Mouse (Mus musculus) hematopoietic stem cell, adult 5-6 weeks (primary cell): ENCODE measurements around the gene Ciita. TPM values are rescaled to one million over a fixed set of nuclear protein-coding genes. Genes with fewer than 3 reads are reported as not detected.

Experiments
- ATAC-seq, 2 experiments: fragments of 125-278 bp in 1 of 2; replicated peaks in 1 of 2; 2 replicates each; pipeline ENCODE4 v1.8.0; 2016 to 2017; ENCODE audit warnings: inconsistent platforms in 2 of 2, mild to moderate bottlenecking in 2 of 2, moderate number of reproducible peaks in 2 of 2, low read depth in 1 of 2, moderate TSS enrichment in 1 of 2; ENCODE audit not compliant: low FRiP score in 2 of 2, poor library complexity in 2 of 2, severe bottlenecking in 2 of 2, insufficient read depth in 1 of 2, low TSS enrichment in 1 of 2
- total RNA-seq: library from RNA; stranded (forward); fragments of 172-1452, 232-1000 nt; gene quantifications from 2 replicates; pipeline ENCODE4 v1.2.3, GENCODE M21; 2017

The Ciita gene
- total RNA-seq, 1 experiment from 2014 or later, result 2.3 TPM

GRCm38 (mm10) chr16:10534567-10534966 lies 54.7 kb downstream of the Ciita start:
- no peak for ATAC-seq

GRCm38 (mm10) chr16:10536323-10536722 lies 56.5 kb downstream of the Ciita start:
- 0 out of 4 replicates have a peak, but pooled peaks of 1 of the 2 experiments have one; percentile 47 for ATAC-seq

GRCm38 (mm10) chr16:10536961-10537360 lies 57.1 kb downstream of the Ciita start:
- no peak for ATAC-seq

- no peak for ATAC-seq
These were observed 61.1 kb downstream of the Ciita start for GRCm38 (mm10) chr16:10540763-10541597.

- 0 out of 4 replicates have a peak, but pooled peaks of 1 of the 2 experiments have one; percentile 3 for ATAC-seq
These were observed 61.7 kb downstream of the Ciita start for GRCm38 (mm10) chr16:10541598-10541930.

GRCm38 (mm10) chr16:10542266-10542665 lies 62.4 kb downstream of the Ciita start:
- no peak for ATAC-seq

- peak; percentile 92 for ATAC-seq
These were observed 63.0 kb downstream of the Ciita start, which contains the start of gene Dexi for GRCm38 (mm10) chr16:10542698-10543365. Dexi (minus strand) TSS chr16:10543054.

GRCm38 (mm10) chr16:10544995-10545622 lies 65.2 kb downstream of the Ciita start, which contains the start of gene Clec16a:
Clec16a (plus strand) TSS chr16:10545339.
- peak; percentile 83 to 85 for ATAC-seq

GRCm38 (mm10) chr16:10546865-10547264 lies 67.0 kb downstream of the Ciita start:
- ATAC-seq, result no peak

GRCm38 (mm10) chr16:10548938-10549337 lies 69.1 kb downstream of the Ciita start:
- no peak for ATAC-seq

GRCm38 (mm10) chr16:10549600-10549999 lies 69.7 kb downstream of the Ciita start:
- no peak for ATAC-seq

- ATAC-seq, result no peak
These were observed 71.7 kb downstream of the Ciita start for GRCm38 (mm10) chr16:10551592-10551991.

GRCm38 (mm10) chr16:10553858-10554257 lies 74.0 kb downstream of the Ciita start:
- peak in 1 of 2 experiments; percentile 57; a peak in 3 of 4 replicates for ATAC-seq

GRCm38 (mm10) chr16:10559991-10560390 lies 80.1 kb downstream of the Ciita start:
- no peak for ATAC-seq

GRCm38 (mm10) chr16:10565278-10565885 lies 85.5 kb downstream of the Ciita start:
- peak; percentile 84 to 93 for ATAC-seq

- no peak for ATAC-seq
These were observed 87.3 kb downstream of the Ciita start for GRCm38 (mm10) chr16:10567153-10567552.

GRCm38 (mm10) chr16:10569809-10570395 lies 90.0 kb downstream of the Ciita start:
- peak in 1 of 2 experiments; percentile 29; a peak in 1 of 4 replicates for ATAC-seq
